ENCODE assay signal across 5 mouse cellular contexts in the genomic region with DNA sequence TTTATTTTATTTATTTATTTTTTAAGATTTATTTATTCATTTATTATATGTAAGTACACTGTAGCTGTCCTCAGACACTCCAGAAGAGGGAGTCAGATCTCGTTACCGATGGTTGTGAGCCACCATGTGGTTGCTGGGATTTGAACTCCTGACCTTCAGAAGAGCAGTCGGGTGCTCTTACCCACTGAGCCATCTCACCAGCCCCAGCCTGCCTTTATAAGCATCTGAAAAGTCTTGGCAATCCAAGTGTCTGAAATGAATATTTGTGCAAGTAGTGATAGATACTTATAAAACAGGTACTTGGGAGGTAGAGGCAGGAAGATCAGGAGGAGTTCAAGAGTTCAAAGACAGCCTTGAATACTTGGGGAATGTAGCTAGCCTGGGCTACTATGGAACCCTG. TPM values are rescaled to one million over a fixed set of nuclear protein-coding genes. Genes with fewer than 3 reads are reported as not detected.
DNase-seq lines count a peak whose midpoint lies in the region; ATAC-seq and TF ChIP-seq lines count a peak whose summit lies in the region.
"Not testable (repeated sequence)": the region's sequence is repeated elsewhere in the genome, so short reads cannot be mapped to it uniquely, and the experiment has no call there.

No protein-coding gene starts in this region.

- not testable (repeated sequence) for H3K4me3 ChIP-seq in ES-E14 (ENCODE audit: insufficient read depth in 1 of 2, low read depth in 1 of 2, low read length in 2 of 2, poor library complexity in 1 of 2, severe bottlenecking in 1 of 2); intestine, embryonic 14.5 days (ENCODE audit: low read depth, low read length); liver, postnatal 0 days (ENCODE audit: low read depth, low read length)

- not testable (repeated sequence) for H3K27me3 ChIP-seq in intestine, embryonic 14.5 days (replicated peaks; ENCODE audit: control insufficient read depth, insufficient read depth, low read length); liver, postnatal 0 days (ENCODE audit: insufficient read depth, low read length)

- H3K9ac ChIP-seq in ES-E14 (ENCODE audit: insufficient read depth, low read depth, low read length, poor library complexity, severe bottlenecking); intestine, embryonic 14.5 days (ENCODE audit: low read length); liver, postnatal 0 days (replicated peaks): not testable (repeated sequence)

- TF ChIP-seq EP300 in liver, postnatal 0 days (IDR thresholded peaks at IDR 0.05; ENCODE audit: low read depth) = not testable (repeated sequence)

- not testable (repeated sequence) for H3K4me2 ChIP-seq in intestine, embryonic 14.5 days (ENCODE audit: low read length); liver, postnatal 0 days (ENCODE audit: low read depth, low read length)

- not testable (repeated sequence) for DNase-seq in ES-E14 (ENCODE audit: low read depth, low spot score)
- peak; percentile 80 for DNase-seq in heart, adult 11 months
- DNase-seq in intestine, embryonic 14.5 days (ENCODE audit: low spot score) = peak; percentile 12
- DNase-seq in liver, postnatal 0 days = peak; percentile 1
- peak; percentile 10 for DNase-seq in thymus, postnatal 4 days

- not testable (repeated sequence) for ATAC-seq in intestine, embryonic 14.5 days (replicated peaks; ENCODE audit: low FRiP score, low TSS enrichment, low read depth); liver, postnatal 0 days

- in situ Hi-C loops in ES-E14 (cut with MboI; ENCODE audit: low sequenced_read_pairs in 2 of 2, unreplicated experiment in 2 of 2) = not testable (repeated sequence)

- not testable (repeated sequence) for TF ChIP-seq CTCF in liver, postnatal 0 days (IDR thresholded peaks at IDR 0.05; ENCODE audit: low read depth)

- not testable (repeated sequence) for H3K9me3 ChIP-seq in ES-E14 (ENCODE audit: control insufficient read depth, insufficient read depth, low read depth, low read length); intestine, embryonic 14.5 days (ENCODE audit: control insufficient read depth, low read length); liver, postnatal 0 days (ENCODE audit: low read length)

- not testable (repeated sequence) for H3K36me3 ChIP-seq in ES-E14 (ENCODE audit: control insufficient read depth, insufficient read depth, low read length, poor library complexity, severe bottlenecking); intestine, embryonic 14.5 days (ENCODE audit: control insufficient read depth, insufficient read depth, low read length); liver, postnatal 0 days (replicated peaks; ENCODE audit: insufficient read depth, low read length)

- WGBS in intestine, embryonic 14.5 days = 36% methylated on average over 3 of the region's 3 CpGs
- WGBS in liver, postnatal 0 days (ENCODE audit: insufficient replicate concordance) = 82% methylated on average over 3 of the region's 3 CpGs

- H3K4me1 ChIP-seq in ES-E14 (ENCODE audit: control insufficient read depth in 2 of 2, insufficient read depth in 2 of 2, low read length in 2 of 2, poor library complexity in 1 of 2) = peaks cover 15 to 30% of the 10 kb centered on the region in 2 experiments
- peaks cover 17% of the 10 kb centered on the region for H3K4me1 ChIP-seq in intestine, embryonic 14.5 days (replicated peaks; ENCODE audit: control insufficient read depth, insufficient read depth, low read length)
- H3K4me1 ChIP-seq in liver, postnatal 0 days (ENCODE audit: insufficient read depth) = peaks cover 32% of the 10 kb centered on the region

- H3K27ac ChIP-seq in ES-E14 (ENCODE audit: insufficient read depth, low read depth, low read length, poor library complexity, severe bottlenecking) = peak overlapping the region; percentile 16; the same call in 1 of the 2 replicates
- not testable (repeated sequence) for H3K27ac ChIP-seq in intestine, embryonic 14.5 days (ENCODE audit: low read depth)
- H3K27ac ChIP-seq in liver, postnatal 0 days (ENCODE audit: low read depth) = peak overlapping the region; percentile 40; the same call in 1 of the 2 replicates

RNA-seq across cellular contexts. Expression of gene Lgals9, which starts 22.6 kb away (rescaled TPM):
- total RNA-seq in ES-E14 (2012; rRNA removed) = 3.8 and 8.6 TPM in 2 replicates
- 47.7 and 52.9 TPM in 2 replicates for polyA plus RNA-seq in intestine, embryonic 14.5 days (2014; fragmentation: Nextera tagmentation; extraction: Ambion mirVana)
- 361 and 373 TPM in 2 replicates for polyA plus RNA-seq in liver, postnatal 0 days (2015; fragmentation: Nextera tagmentation; extraction: Ambion mirVana)
